Mouse (Mus musculus) liver, adult 2 months (tissue): ENCODE measurements around the gene Ptx4. TPM values are rescaled to one million over a fixed set of nuclear protein-coding genes. Genes with fewer than 3 reads are reported as not detected.
A peak's percentile ranks its signal among the peaks of the same experiment; 100 is the strongest.

Source experiments
- DNase-seq: peaks from one replicate; pipeline ENCODE4 v3.0.0-alpha.2; 2011; ENCODE audit warnings: low read depth, low spot score; ENCODE audit errors: extremely low read depth
- H3K27ac ChIP-seq: fragments of 200-500 bp; replicated peaks from 2 replicates; pipeline ENCODE4 v1.5.1; 2012; ENCODE audit warnings: low read depth, mild to moderate bottlenecking, control low read depth, inconsistent platforms, low read length; ENCODE audit not compliant: insufficient read depth
- H3K27me3 ChIP-seq: fragments of 200-500 bp; 2 replicates; pipeline ENCODE4 v1.6.1; 2012; ENCODE audit warnings: mild to moderate bottlenecking, moderate library complexity, low read length, inconsistent platforms; ENCODE audit not compliant: control insufficient read depth, insufficient read depth
- H3K36me3 ChIP-seq: fragments of 200-500 bp; 2 replicates; pipeline ENCODE4 v1.6.1; 2012; ENCODE audit warnings: low read length, inconsistent platforms; ENCODE audit not compliant: control insufficient read depth, insufficient read depth
- H3K4me1 ChIP-seq: fragments of 200-500 bp; 2 replicates; pipeline ENCODE4 v1.6.1; 2011; ENCODE audit warnings: low read length; ENCODE audit not compliant: control insufficient read depth, insufficient read depth
- H3K4me3 ChIP-seq: fragments of 200-500 bp; 2 replicates; pipeline ENCODE4 v1.5.1; 2011; ENCODE audit warnings: low read depth, mild to moderate bottlenecking, control low read depth, low read length, moderate library complexity; ENCODE audit not compliant: insufficient read depth
- H3K79me2 ChIP-seq: fragments of 200-500 bp; 2 replicates; pipeline ENCODE4 v1.6.1; 2012; ENCODE audit warnings: inconsistent platforms, mild to moderate bottlenecking, low read length, moderate library complexity; ENCODE audit not compliant: control insufficient read depth, insufficient read depth
- H3K9ac ChIP-seq: fragments of 200-500 bp; 2 replicates; pipeline ENCODE4 v1.6.1; 2012; ENCODE audit warnings: low read depth, mild to moderate bottlenecking, control low read depth, inconsistent platforms, low read length
- CTCF ChIP-seq: fragments of 200-500 bp; IDR thresholded peaks from 2 replicates; pipeline ENCODE4 v1.5.1; 2011; ENCODE audit warnings: low read depth, low read length, control low read depth
- POLR2A ChIP-seq: fragments of 200-500 bp; IDR thresholded peaks from 2 replicates; pipeline ENCODE4 v1.6.1; 2011; ENCODE audit warnings: low read length, control low read depth; ENCODE audit not compliant: insufficient read depth; ENCODE audit errors: extremely low read depth
- WGBS: fragments of 180-500 bp; shearing (Covaris S2); methylation state at CpG from one replicate; pipeline ENCODE4 v1.1.7; 2018; 5-methylcytosine and 5-hydroxymethylcytosine counted together
- polyA plus RNA-seq: library from polyadenylated mRNA; depleted of rRNA; stranded (reverse); fragments of >200 nt; gene quantifications from 2 replicates; pipeline ENCODE4 v1.2.3, GENCODE M21; 2012
- total RNA-seq: library from RNA; depleted of rRNA; stranded (reverse); fragments of >200 nt; gene quantifications from 2 replicates; pipeline ENCODE4 v1.2.3, GENCODE M21; 2014

The Ptx4 gene
- total and polyA plus RNA-seq, 2 experiments, result not detected

DNA sequence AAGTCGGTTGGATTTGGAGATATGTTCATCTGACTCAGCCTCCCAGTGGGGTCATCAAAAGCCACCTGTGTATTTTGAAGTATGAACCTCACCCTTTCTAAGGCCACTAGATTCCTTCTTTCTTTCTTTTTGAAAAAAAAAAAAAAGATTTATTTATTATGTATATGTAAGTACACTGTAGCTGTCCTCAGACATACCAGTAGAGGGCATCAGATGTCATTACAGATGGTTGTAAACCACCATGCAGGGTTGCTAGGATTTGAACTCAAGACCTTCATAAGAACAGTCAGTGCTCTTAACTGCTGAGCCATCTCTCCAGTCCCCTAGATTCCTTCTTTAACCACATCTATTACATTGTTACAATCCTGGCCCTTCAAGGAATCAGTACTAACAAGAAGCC, 9.5 kb downstream of the Ptx4 start:
- peaks cover 13% of the 10 kb centered on the region; the same call in 1 of the 2 replicates for H3K79me2 ChIP-seq
- DNase-seq, result peak; percentile 32
- no peaks in the 10 kb centered on the region for H3K36me3 ChIP-seq
- H3K4me1 ChIP-seq, result peaks cover 9% of the 10 kb centered on the region
- no peak overlapping the region for H3K4me3 ChIP-seq
- no peak overlapping the region for H3K9ac ChIP-seq
- 83% methylated on average over 1 of the region's 1 CpGs for whole genome bisulfite sequencing
- H3K27ac ChIP-seq, result no peak overlapping the region
- TF ChIP-seq CTCF (no peak), POLR2A (no peak)
- H3K27me3 ChIP-seq, result no peaks in the 10 kb centered on the region

DNA sequence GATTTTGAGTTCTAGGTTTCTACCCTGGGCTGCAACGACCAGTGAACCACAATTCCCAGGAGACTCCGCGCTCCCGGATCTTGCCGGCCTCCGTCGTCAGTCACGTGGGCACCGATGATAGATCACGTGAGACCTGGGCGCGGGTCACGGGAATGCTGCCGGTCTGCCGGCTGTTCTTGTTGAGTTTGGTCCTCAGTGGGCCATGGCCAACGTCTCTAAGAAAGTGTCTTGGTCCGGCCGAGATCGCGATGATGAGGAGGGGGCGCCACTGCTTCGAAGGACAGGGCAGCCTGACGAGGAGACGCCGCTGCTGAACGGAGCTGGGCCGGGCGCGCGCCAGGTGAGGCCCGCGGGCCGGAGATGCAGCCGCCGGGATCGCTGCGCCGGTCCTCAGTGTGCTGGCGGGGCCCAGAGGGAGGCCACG, 12.7 kb downstream of the Ptx4 start, which contains the start of gene Clcn7:
TSS of gene Clcn7 (plus strand) at position 117 of the 424 bp plus-strand sequence.
- peak within 1 kb of the TSS; percentile 57 for H3K27ac ChIP-seq
- under 1% methylated on average over 40 of the region's 40 CpGs for WGBS
- peak within 1 kb of the TSS; percentile 69 for H3K4me3 ChIP-seq
- H3K36me3 ChIP-seq, result no peaks in the 10 kb centered on the region
- H3K27me3 ChIP-seq, result no peaks in the 10 kb centered on the region
- TF ChIP-seq CTCF (no peak), POLR2A (no peak)
- H3K9ac ChIP-seq, result peak within 1 kb of the TSS; percentile 82
- H3K79me2 ChIP-seq, result peaks cover 18% of the 10 kb centered on the region; the same call in 1 of the 2 replicates
- peaks cover 7% of the 10 kb centered on the region for H3K4me1 ChIP-seq
- peak; percentile 81 for DNase-seq

DNA sequence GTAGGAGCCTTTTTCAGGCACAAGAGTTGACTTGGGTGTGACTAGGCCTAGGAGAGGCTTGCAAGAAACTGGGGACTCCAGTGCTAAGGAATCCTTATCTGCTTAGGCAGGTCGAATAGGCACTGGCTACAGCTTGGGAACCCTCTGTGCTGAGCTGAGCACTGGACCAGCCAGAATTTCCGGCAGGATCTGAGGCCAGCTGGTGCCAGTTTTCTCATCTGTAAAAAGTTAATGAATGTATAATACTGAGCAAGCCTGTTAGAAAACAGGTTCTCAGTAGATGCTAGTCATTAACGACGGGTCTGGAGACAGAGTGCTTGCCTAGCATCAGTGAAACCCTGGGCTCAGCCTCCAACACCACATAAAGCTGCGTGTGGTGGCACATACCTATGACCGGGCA, 15.1 kb downstream of the Ptx4 start:
- Histone ChIP-seq H3K4me1 (peaks cover 7% of the 10 kb centered on the region), H3K27ac (no peak overlapping the region), H3K9ac (no peak overlapping the region), H3K79me2 (peaks cover 29% of the 10 kb centered on the region; the same call in 1 of the 2 replicates), H3K36me3 (no peaks in the 10 kb centered on the region), H3K27me3 (no peaks in the 10 kb centered on the region), H3K4me3 (no peak overlapping the region)
- DNase-seq, result no peak
- TF ChIP-seq CTCF (no peak), POLR2A (no peak)
- whole genome bisulfite sequencing, result 90% methylated on average over 6 of the region's 6 CpGs

DNA sequence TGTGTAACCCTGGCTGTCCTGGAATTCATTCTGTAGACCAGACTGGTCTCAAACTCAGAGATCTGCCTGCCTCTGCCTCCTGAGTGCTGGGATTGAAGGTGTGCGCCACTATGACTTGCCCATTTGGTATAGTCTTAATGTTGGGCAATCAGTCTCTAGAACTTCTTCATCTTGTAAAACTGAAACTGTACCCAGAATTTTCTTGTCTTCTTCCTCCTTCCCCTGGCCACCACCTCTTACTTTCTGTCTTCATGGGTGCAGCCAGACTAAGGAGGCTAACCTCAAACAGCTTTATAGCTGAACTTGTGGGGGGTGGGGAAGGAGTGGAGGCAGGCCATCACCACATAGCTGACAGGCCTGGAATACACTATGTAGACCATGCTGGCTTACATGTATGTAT, 18.2 kb downstream of the Ptx4 start:
- Histone ChIP-seq H3K79me2 (peaks cover 33% of the 10 kb centered on the region; the same call in 1 of the 2 replicates), H3K4me1 (peaks cover 7% of the 10 kb centered on the region), H3K36me3 (no peaks in the 10 kb centered on the region), H3K4me3 (no peak overlapping the region), H3K9ac (no peak overlapping the region), H3K27me3 (no peaks in the 10 kb centered on the region), H3K27ac (no peak overlapping the region)
- TF ChIP-seq POLR2A (no peak), CTCF (no peak)
- WGBS, result 96% methylated on average over 1 of the region's 1 CpGs
- DNase-seq, result no peak

DNA sequence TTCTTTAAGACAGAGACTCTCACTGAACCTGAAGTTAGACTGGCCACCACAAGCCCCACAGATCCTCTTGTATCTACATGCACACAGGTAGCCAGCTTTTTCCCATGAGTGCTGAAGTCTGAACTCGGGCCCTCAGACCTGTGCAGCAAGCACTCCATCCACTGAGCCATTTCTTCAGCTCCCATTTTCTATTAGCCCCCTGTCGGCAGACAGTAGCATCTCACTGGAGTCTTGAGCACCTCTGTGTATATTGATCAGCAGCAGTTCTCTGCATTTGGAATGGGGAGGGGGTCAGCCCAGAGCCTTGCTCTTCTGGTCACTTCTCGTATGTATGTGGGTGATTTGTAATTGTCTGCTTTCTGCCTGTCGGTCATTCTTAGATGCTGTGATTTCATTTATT, 19.4 kb downstream of the Ptx4 start:
- no peaks in the 10 kb centered on the region for H3K4me1 ChIP-seq
- peaks cover 23% of the 10 kb centered on the region; the same call in 1 of the 2 replicates for H3K79me2 ChIP-seq
- no peak for DNase-seq
- H3K36me3 ChIP-seq, result no peaks in the 10 kb centered on the region; the same call in 1 of the 2 replicates
- H3K27me3 ChIP-seq, result no peaks in the 10 kb centered on the region
- peak; percentile 14; the same call in 1 of the 2 replicates for TF ChIP-seq CTCF
- no peak for TF ChIP-seq POLR2A
- 71% methylated on average over 4 of the region's 4 CpGs for WGBS
- H3K27ac ChIP-seq, result no peak overlapping the region
- H3K4me3 ChIP-seq, result no peak overlapping the region
- H3K9ac ChIP-seq, result no peak overlapping the region

DNA sequence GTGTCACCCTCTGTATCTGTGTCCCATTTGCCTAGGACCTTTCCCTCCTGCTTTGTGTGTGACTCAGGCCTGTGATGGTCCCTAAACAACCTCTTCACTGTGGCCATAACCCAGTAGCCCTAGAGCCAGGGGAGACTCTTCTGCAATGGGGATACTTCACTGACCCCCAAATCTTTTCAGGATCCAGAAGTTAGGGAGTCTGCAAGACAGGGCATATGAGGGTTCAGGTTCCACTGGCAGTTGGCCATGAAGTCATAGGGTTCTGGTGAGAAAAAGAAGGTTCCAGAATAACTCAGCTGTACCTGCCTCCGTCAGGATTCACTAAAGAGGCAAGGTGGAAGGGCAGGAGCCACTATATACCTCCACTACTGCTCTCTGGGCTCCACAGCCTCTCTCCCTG, 41.6 kb downstream of the Ptx4 start, which contains the start of gene Ccdc154:
TSS of gene Ccdc154 (plus strand) at position 301 of the 400 bp plus-strand sequence.
- H3K36me3 ChIP-seq, result peaks cover 15% of the 10 kb centered on the region
- no peak for TF ChIP-seq POLR2A
- no peak for TF ChIP-seq CTCF
- no peak within 1 kb of the TSS for H3K27ac ChIP-seq
- no peak for DNase-seq
- H3K4me1 ChIP-seq, result no peaks in the 10 kb centered on the region
- no peak within 1 kb of the TSS for H3K9ac ChIP-seq
- H3K27me3 ChIP-seq, result no peaks in the 10 kb centered on the region
- 95% methylated on average over 1 of the region's 1 CpGs for WGBS
- no peak within 1 kb of the TSS for H3K4me3 ChIP-seq
- no peaks in the 10 kb centered on the region for H3K79me2 ChIP-seq
